Mouse (Mus musculus): ENCODE data around the gene Prss40.

The Prss40 gene

GRCm38 (mm10) chr1:34505970-34506551, 54.7 kb downstream of the Prss40 start:
- Histone ChIP-seq H3K36me3 (ENCODE audit: insufficient read depth, low read length) (no peaks in the 10 kb centered on the region), H3K4me1 (replicated peaks; ENCODE audit: low read depth, low read length) (peaks cover 15% of the 10 kb centered on the region), H3K4me3 (replicated peaks; ENCODE audit: low read length) (no peak overlapping the region), H3K9me3 (ENCODE audit: low read length) (peaks cover 4% of the 10 kb centered on the region; the same call in 1 of the 2 replicates), H3K27me3 (ENCODE audit: insufficient read depth, low read length) (peaks cover 16% of the 10 kb centered on the region)
- TF ChIP-seq NANOG (IDR thresholded peaks at IDR 0.05; ENCODE audit: borderline replicate concordance, low read length) (no peak), CTCF (conservative IDR thresholded peaks at IDR 0.05; ENCODE audit: low read length) (no peak), POU5F1 (IDR thresholded peaks at IDR 0.05; ENCODE audit: borderline replicate concordance, low read length) (no peak)

DNA sequence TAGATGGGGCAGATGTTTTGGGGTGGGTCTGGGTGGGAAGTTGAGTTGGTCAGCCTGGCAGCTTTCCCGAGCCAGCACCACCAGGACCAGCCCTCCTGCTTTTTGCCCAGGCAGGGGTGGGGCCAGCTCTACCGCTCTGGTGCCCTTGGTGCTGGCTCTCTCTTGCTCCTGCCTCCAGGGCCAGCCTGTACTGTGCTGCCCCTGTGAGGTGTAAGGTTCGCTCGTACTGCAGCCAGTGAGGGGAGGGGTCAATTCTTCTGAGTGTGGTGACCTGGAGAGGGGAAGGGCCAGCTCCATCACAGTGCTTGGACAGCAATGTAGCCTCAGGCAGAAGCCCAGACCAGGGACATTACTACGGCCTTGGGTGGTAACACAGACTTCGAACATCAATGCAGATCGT, 55.4 kb downstream of the Prss40 start:
- TF ChIP-seq NANOG (IDR thresholded peaks at IDR 0.05; ENCODE audit: borderline replicate concordance, low read length) = no peak
- TF ChIP-seq CTCF (conservative IDR thresholded peaks at IDR 0.05; ENCODE audit: low read length) = no peak
- peaks cover 4% of the 10 kb centered on the region; the same call in 1 of the 2 replicates for H3K9me3 ChIP-seq (ENCODE audit: low read length)
- H3K36me3 ChIP-seq (ENCODE audit: insufficient read depth, low read length) = no peaks in the 10 kb centered on the region
- H3K4me1 ChIP-seq (replicated peaks; ENCODE audit: low read depth, low read length) = peaks cover 10% of the 10 kb centered on the region
- no peak overlapping the region for H3K4me3 ChIP-seq (replicated peaks; ENCODE audit: low read length)
- H3K27me3 ChIP-seq (ENCODE audit: insufficient read depth, low read length) = peaks cover 17% of the 10 kb centered on the region

GRCm38 (mm10) chr1:34502991-34503390, 57.8 kb downstream of the Prss40 start:
- Histone ChIP-seq H3K9me3 (ENCODE audit: low read length) (no peaks in the 10 kb centered on the region), H3K36me3 (ENCODE audit: insufficient read depth, low read length) (no peaks in the 10 kb centered on the region), H3K4me1 (replicated peaks; ENCODE audit: low read depth, low read length) (peaks cover 24% of the 10 kb centered on the region), H3K27me3 (ENCODE audit: insufficient read depth, low read length) (peaks cover 34% of the 10 kb centered on the region), H3K4me3 (replicated peaks; ENCODE audit: low read length) (no peak overlapping the region)
- no peak for TF ChIP-seq POU5F1 (IDR thresholded peaks at IDR 0.05; ENCODE audit: borderline replicate concordance, low read length)
- TF ChIP-seq NANOG (IDR thresholded peaks at IDR 0.05; ENCODE audit: borderline replicate concordance, low read length) = no peak
- no peak for TF ChIP-seq CTCF (conservative IDR thresholded peaks at IDR 0.05; ENCODE audit: low read length)
